Mouse (Mus musculus): ENCODE measurements at regions not wholly inside any gene's neighbourhood (a gene's known extent, or its start where the extent isn't known, plus 50 kb on each side); places are given as distances from the start of the nearest gene placed in this dataset.

- TF ChIP-seq CTCF (conservative IDR thresholded peaks at IDR 0.05 in 1 of 2, IDR thresholded peaks at IDR 0.05 in 1 of 2; ENCODE audit: low read depth in 2 of 2, low read length in 2 of 2) (no peak), TCF12 (IDR thresholded peaks at IDR 0.05; ENCODE audit: low read depth, low read length) (no peak), EP300 (IDR thresholded peaks at IDR 0.05; ENCODE audit: low read length) (no peak), POLR2AphosphoS2 (IDR thresholded peaks at IDR 0.05; ENCODE audit: low read depth, low read length) (no peak), MAZ (IDR thresholded peaks at IDR 0.05; ENCODE audit: low read depth, low read length) (no peak), CHD2 (IDR thresholded peaks at IDR 0.05; ENCODE audit: low read length) (no peak), MEF2A (IDR thresholded peaks at IDR 0.05; ENCODE audit: borderline replicate concordance, low read depth, low read length) (no peak), USF2 (conservative IDR thresholded peaks at IDR 0.05; ENCODE audit: low read depth, low read length) (no peak), CHD1 (IDR thresholded peaks at IDR 0.05; ENCODE audit: low read depth, low read length) (no peak), KAT2A (IDR thresholded peaks at IDR 0.05; ENCODE audit: insufficient replicate concordance, low read length) (no peak), POLR2A (IDR thresholded peaks at IDR 0.05; ENCODE audit: low read depth, low read length) (no peak), NELFE (IDR thresholded peaks at IDR 0.05; ENCODE audit: low read depth, low read length) (no peak)
Observed at GRCm38 (mm10) chr4:8454346-8454745, 215.5 kb upstream of the Car8 start.
